Mouse (Mus musculus) urinary bladder, adult 2 months (tissue): ENCODE measurements around the gene Arid5a. TPM values are rescaled to one million over a fixed set of nuclear protein-coding genes. Genes with fewer than 3 reads are reported as not detected.
A peak's percentile ranks its signal among the peaks of the same experiment; 100 is the strongest.

ENCODE experiments used
- DNase-seq: peaks from one replicate; pipeline ENCODE4 v3.0.0; 2022; ENCODE audit warnings: low spot score
- polyA plus RNA-seq: library from polyadenylated mRNA; depleted of rRNA; stranded (reverse); fragments of >200 nt; gene quantifications from 2 replicates; pipeline ENCODE4 v1.2.3, GENCODE M21; 2012; rRNA removed

Gene Arid5a
- polyA plus RNA-seq, 1 experiment, result 8.1 TPM

GRCm38 (mm10) chr1:36325900-36326321 is 18.4 kb downstream of the Arid5a start:
- DNase-seq, result no peak

GRCm38 (mm10) chr1:36326815-36327214 is 19.3 kb downstream of the Arid5a start:
- no peak for DNase-seq

GRCm38 (mm10) chr1:36331743-36332142 is 24.2 kb downstream of the Arid5a start:
- DNase-seq, result no peak

GRCm38 (mm10) chr1:36332955-36333887 is 25.7 kb downstream of the Arid5a start:
- DNase-seq, result no peak

- DNase-seq, result no peak
Measured at GRCm38 (mm10) chr1:36342547-36342946, 35.0 kb downstream of the Arid5a start.

GRCm38 (mm10) chr1:36352351-36352750 is 44.8 kb downstream of the Arid5a start:
- DNase-seq, result no peak

GRCm38 (mm10) chr1:36356955-36357695 is 49.6 kb downstream of the Arid5a start:
- no peak for DNase-seq

GRCm38 (mm10) chr1:36367698-36368097 is 60.2 kb downstream of the Arid5a start:
- no peak for DNase-seq

GRCm38 (mm10) chr1:36368112-36368968 is 60.8 kb downstream of the Arid5a start:
- DNase-seq, result no peak

GRCm38 (mm10) chr1:36368969-36369645 is 61.6 kb downstream of the Arid5a start, which contains the start of gene Kansl3:
Gene Kansl3, minus strand, starts transcription at chr1:36369181.
- peak; percentile 96 for DNase-seq

GRCm38 (mm10) chr1:36370918-36371317 is 63.4 kb downstream of the Arid5a start:
- DNase-seq, result no peak

GRCm38 (mm10) chr1:36371934-36372845 is 64.7 kb downstream of the Arid5a start, which contains the start of gene Fer1l5:
Gene Fer1l5, plus strand, starts transcription at chr1:36372291.
- DNase-seq, result no peak

Other genes with a start within 250 kb of the Arid5a start
- gene Hs6st1, start 239.3 kb upstream of the Arid5a start, polyA plus RNA-seq, result 29.0 and 30.1 TPM in 2 replicates
- 20.6 and 25.2 TPM in 2 replicates for gene Uggt1, start 63.0 kb upstream of the Arid5a start, polyA plus RNA-seq
- gene Neurl3, start 33.1 kb upstream of the Arid5a start, polyA plus RNA-seq, result 10.2 and 12.5 TPM in 2 replicates
- 47.3 and 48.4 TPM in 2 replicates for gene Kansl3, start 61.4 kb downstream of the Arid5a start, polyA plus RNA-seq
- gene Fer1l5, start 64.6 kb downstream of the Arid5a start, polyA plus RNA-seq, result 0.18 and 0.19 TPM in 2 replicates
- gene Lman2l, start 137.5 kb downstream of the Arid5a start, polyA plus RNA-seq, result 17.6 and 20.3 TPM in 2 replicates
- 8.6 and 9.1 TPM in 2 replicates for gene Cnnm4, start 163.9 kb downstream of the Arid5a start, polyA plus RNA-seq
- 15.2 and 17.6 TPM in 2 replicates for gene Cnnm3, start 204.1 kb downstream of the Arid5a start, polyA plus RNA-seq
- gene Ankrd23, start 229.2 kb downstream of the Arid5a start, polyA plus RNA-seq, result 21.3 and 26.1 TPM in 2 replicates
- gene Gm42417, start 231.7 kb downstream of the Arid5a start, polyA plus RNA-seq, result 0.12 and 0.25 TPM in 2 replicates
- gene Ankrd39, start 239.7 kb downstream of the Arid5a start, polyA plus RNA-seq, result 19.6 and 26.7 TPM in 2 replicates